Mouse (Mus musculus) liver, embryonic 14.5 days (tissue): ENCODE results near the gene Apaf1. TPM values are rescaled to one million over a fixed set of nuclear protein-coding genes. Genes with fewer than 3 reads are reported as not detected.

Source experiments
- ATAC-seq: fragments of 200-750 bp; cut with Nextera tagmentation; 2 replicates; pipeline ENCODE4 v1.8.0; 2017; ENCODE audit warnings: moderate number of reproducible peaks, mild to moderate bottlenecking, moderate library complexity; ENCODE audit not compliant: insufficient read depth
- DNase-seq, 3 experiments: peaks; one replicate each; pipeline ENCODE4 v3.0.0-alpha.2; 2012 to 2013; ENCODE audit warnings: low read depth in 3 of 3, low spot score in 3 of 3
- H3K27ac ChIP-seq: fragments of 300-500 bp; sonication (generic); 2 replicates; pipeline ENCODE4 v1.5.1; 2014; ENCODE audit warnings: moderate library complexity, mild to moderate bottlenecking, control low read depth, inconsistent platforms
- H3K27me3 ChIP-seq: fragments of 300-500 bp; sonication (generic); 2 replicates; pipeline ENCODE4 v1.6.1; 2014; ENCODE audit warnings: mild to moderate bottlenecking, low read length, moderate library complexity; ENCODE audit not compliant: control insufficient read depth, insufficient read depth
- H3K36me3 ChIP-seq: fragments of 300-500 bp; sonication (generic); replicated peaks from 2 replicates; pipeline ENCODE4 v1.6.1; 2014; ENCODE audit warnings: low read depth; ENCODE audit not compliant: control insufficient read depth, insufficient read depth
- H3K4me1 ChIP-seq, 2 experiments: fragments of 200-500 bp in 1 of 2; fragments of 300-500 bp in 1 of 2; sonication (generic) in 1 of 2; replicated peaks; 2 replicates each; pipeline ENCODE4 v1.6.1; 2012 to 2014; ENCODE audit warnings: antibody characterized with exemption in 1 of 2, inconsistent platforms in 1 of 2, low read length in 1 of 2; ENCODE audit not compliant: control insufficient read depth in 2 of 2, insufficient read depth in 2 of 2
- H3K4me2 ChIP-seq: fragments of 300-500 bp; sonication (generic); 2 replicates; pipeline ENCODE4 v1.6.1; 2014; ENCODE audit warnings: low read depth, mild to moderate bottlenecking, control low read depth, moderate library complexity
- H3K4me3 ChIP-seq, 2 experiments: fragments of 200-500 bp in 1 of 2; fragments of 300-500 bp in 1 of 2; sonication (generic) in 1 of 2; 2 replicates each; pipeline ENCODE4 v1.5.1; 2012 to 2014; ENCODE audit warnings: low read depth in 2 of 2, low read length in 2 of 2, mild to moderate bottlenecking in 2 of 2, control low read depth in 1 of 2, inconsistent platforms in 1 of 2, moderate library complexity in 1 of 2; ENCODE audit not compliant: insufficient read depth in 1 of 2
- H3K9ac ChIP-seq: fragments of 300-500 bp; sonication (generic); replicated peaks from 2 replicates; pipeline ENCODE4 v1.6.1; 2014; ENCODE audit warnings: mild to moderate bottlenecking, control low read depth, moderate library complexity
- H3K9me3 ChIP-seq: fragments of 300-500 bp; sonication (generic); 2 replicates; pipeline ENCODE4 v1.6.1; 2016; ENCODE audit warnings: low read length, mixed read lengths; ENCODE audit not compliant: control insufficient read depth
- CTCF ChIP-seq: IDR thresholded peaks from 2 replicates; pipeline ENCODE4 v1.5.1; 2016; ENCODE audit warnings: antibody characterized with exemption, low read depth, control low read depth
- EP300 ChIP-seq: IDR thresholded peaks from 2 replicates; pipeline ENCODE4 v1.6.1; 2016; ENCODE audit warnings: antibody characterized with exemption, low read depth
- WGBS: fragments of 180-500 bp; shearing (Covaris S2); extraction: QIAGEN DNeasy Blood & Tissue Kit; methylation state at CpG from one replicate; pipeline ENCODE4 v1.1.7; 2014; ENCODE audit not compliant: insufficient replicate concordance; 5-methylcytosine and 5-hydroxymethylcytosine counted together
- polyA plus RNA-seq, 2 experiments: library from polyadenylated mRNA; depleted of rRNA in 1 of 2; stranded (reverse) in 1 of 2; unstranded in 1 of 2; fragments of >200 nt; fragmentation: Nextera tagmentation in 1 of 2; extraction: Ambion mirVana in 1 of 2; gene quantifications; 2 replicates each; pipeline versions ENCODE4 v1.2.1 to v1.2.3; 2012 to 2014

Apaf1 gene
- polyA plus RNA-seq, 2 experiments, result 7.2 to 8.2 TPM

DNA sequence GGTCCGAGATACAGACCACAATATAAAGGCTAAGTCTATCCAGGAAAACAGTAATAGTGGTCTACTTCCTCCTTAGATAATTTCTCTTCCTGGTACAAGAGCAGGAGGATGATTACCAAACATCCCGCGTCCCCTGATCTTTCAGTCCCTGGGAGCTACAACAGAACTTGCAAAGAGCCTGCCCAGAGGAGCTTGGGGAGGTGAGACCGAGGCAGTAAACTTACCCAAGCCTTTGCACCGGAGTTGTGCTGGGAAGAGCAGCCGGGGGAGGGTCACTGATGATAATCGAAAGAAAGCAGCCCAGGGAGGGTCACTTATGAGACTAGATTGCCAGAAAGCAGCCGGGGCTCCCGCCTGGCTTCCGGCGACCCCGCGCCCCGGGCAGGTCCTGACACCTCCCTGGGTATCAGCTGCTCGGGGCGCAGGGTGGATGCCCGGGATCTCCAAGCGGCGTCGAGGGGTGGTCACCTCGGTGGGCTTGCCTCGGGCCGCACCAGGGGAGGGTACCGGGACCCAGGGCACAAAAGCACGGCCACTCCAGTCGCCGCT lies 537 bp downstream of the Apaf1 start:
- DNase-seq, result peak; percentile 34 to 44 (median 36)
- peak overlapping the region; percentile 67 for H3K27ac ChIP-seq
- peaks cover 11% of the 10 kb centered on the region; the same call in 1 of the 2 replicates for H3K36me3 ChIP-seq
- H3K9me3 ChIP-seq, result no peaks in the 10 kb centered on the region
- no peaks in the 10 kb centered on the region; a peak in 2 of 4 replicates for H3K4me1 ChIP-seq
- no peaks in the 10 kb centered on the region for H3K27me3 ChIP-seq
- H3K4me3 ChIP-seq, result peak overlapping the region; percentile 80 to 95
- no peak for TF ChIP-seq CTCF
- TF ChIP-seq EP300, result no peak
- under 1% methylated on average over 27 of the region's 27 CpGs for WGBS
- peak overlapping the region; percentile 94 for H3K9ac ChIP-seq
- ATAC-seq, result peak; percentile 31
- H3K4me2 ChIP-seq, result peak overlapping the region; percentile 85

DNA sequence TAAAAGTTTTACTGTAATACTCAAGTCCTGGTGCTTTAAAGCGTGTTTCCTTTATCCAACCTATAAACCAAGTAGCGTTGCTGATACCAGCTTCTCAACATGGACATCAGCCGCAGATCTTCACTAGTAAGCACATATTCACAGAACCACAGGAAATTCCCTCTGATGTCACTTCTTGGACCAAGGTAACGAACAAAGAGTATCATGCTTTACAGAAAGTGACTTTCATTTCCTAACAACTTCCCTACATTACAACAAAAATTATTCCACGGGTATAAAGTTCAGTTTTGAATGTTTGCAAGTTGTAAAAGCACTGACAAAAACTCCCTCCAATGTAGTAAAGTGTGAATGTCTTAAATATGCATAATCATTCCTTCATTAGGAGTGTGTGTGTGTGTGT lies 2.0 kb downstream of the Apaf1 start:
- DNase-seq (no peak), ATAC-seq (no peak)
- H3K4me2 ChIP-seq, result peak overlapping the region; percentile 85
- WGBS, result 65% methylated on average over 5 of the region's 5 CpGs
- H3K27ac ChIP-seq, result no peak overlapping the region
- H3K36me3 ChIP-seq, result peaks cover 11% of the 10 kb centered on the region; the same call in 1 of the 2 replicates
- no peak overlapping the region for H3K9ac ChIP-seq
- no peaks in the 10 kb centered on the region for H3K27me3 ChIP-seq
- no peaks in the 10 kb centered on the region for H3K9me3 ChIP-seq
- H3K4me1 ChIP-seq, result no peaks in the 10 kb centered on the region; a peak in 2 of 4 replicates
- TF ChIP-seq EP300 (no peak), CTCF (no peak)
- H3K4me3 ChIP-seq, result no peak overlapping the region

DNA sequence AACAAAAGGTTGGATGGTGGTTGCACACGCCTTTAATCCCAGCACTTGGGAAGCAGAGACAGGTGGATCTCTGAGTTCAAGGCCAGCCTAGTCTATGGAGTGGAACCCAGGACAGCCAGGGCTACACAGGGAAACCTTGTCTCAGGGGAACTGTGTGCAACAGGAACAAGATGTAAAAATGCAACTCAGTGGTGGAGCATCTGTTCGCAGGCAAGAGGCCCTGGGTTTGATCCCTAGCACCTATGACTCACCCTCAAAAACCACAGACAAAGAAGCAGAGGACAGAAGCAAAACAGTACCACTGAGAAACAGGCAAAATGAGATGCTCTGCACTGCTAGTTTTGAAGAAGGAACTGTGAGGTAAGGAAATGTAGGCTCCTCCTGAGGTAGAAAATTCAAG lies 5.9 kb downstream of the Apaf1 start:
- no peaks in the 10 kb centered on the region for H3K9me3 ChIP-seq
- 65% methylated on average over 2 of the region's 2 CpGs for WGBS
- no peak overlapping the region for H3K4me3 ChIP-seq
- ATAC-seq (no peak), DNase-seq (no peak)
- H3K4me1 ChIP-seq, result no peaks in the 10 kb centered on the region
- H3K36me3 ChIP-seq, result peaks cover 11% of the 10 kb centered on the region; the same call in 1 of the 2 replicates
- no peak overlapping the region for H3K9ac ChIP-seq
- H3K27me3 ChIP-seq, result no peaks in the 10 kb centered on the region
- H3K27ac ChIP-seq, result no peak overlapping the region
- H3K4me2 ChIP-seq, result no peak overlapping the region
- TF ChIP-seq EP300 (no peak), CTCF (no peak)

DNA sequence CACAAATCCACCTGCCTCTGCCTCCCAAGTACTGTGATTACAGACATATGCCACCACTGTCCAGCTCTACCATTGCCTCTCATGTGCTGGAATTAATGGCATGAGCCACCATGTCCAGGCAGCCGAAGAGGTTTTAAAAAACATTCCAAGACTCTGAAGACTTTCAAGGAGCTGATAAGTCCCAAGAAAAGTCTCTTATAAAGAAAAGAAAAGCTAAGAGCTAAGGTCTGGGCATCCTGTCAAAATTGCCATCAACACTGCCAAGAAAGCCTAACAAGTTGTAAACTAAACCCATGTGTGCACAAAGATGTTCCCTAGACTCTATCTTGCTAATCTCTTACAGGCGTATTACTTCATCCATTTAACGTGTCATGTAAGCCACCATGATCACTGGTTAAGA lies 9.2 kb downstream of the Apaf1 start:
- no peak overlapping the region for H3K9ac ChIP-seq
- H3K4me1 ChIP-seq, result no peaks in the 10 kb centered on the region
- no peak overlapping the region for H3K4me3 ChIP-seq
- no peak overlapping the region for H3K27ac ChIP-seq
- no peak overlapping the region for H3K4me2 ChIP-seq
- H3K9me3 ChIP-seq, result no peaks in the 10 kb centered on the region
- ATAC-seq (no peak), DNase-seq (no peak)
- TF ChIP-seq CTCF (no peak), EP300 (no peak)
- H3K36me3 ChIP-seq, result peaks cover 5% of the 10 kb centered on the region; the same call in 1 of the 2 replicates
- no peaks in the 10 kb centered on the region for H3K27me3 ChIP-seq
- 74% methylated on average over 3 of the region's 3 CpGs for WGBS

DNA sequence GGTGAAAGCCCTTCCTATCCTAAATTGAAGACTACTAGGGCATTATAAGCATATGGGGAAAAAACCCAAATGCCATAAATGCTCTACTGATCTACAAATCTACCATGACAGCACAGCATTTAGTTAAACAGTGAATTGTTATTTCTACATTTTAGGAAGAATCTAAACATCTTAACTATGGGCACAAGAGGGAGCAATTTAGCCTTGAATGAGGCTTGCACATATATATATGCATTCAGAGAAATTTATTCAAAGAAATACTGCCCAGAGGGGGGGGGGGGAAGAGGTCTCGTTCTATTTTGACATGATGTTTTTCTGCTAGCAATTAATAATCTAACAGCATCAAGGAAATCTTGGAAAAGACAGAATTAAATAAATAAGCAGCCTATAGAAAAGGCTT lies 10.8 kb downstream of the Apaf1 start:
- Histone ChIP-seq H3K36me3 (peaks cover 3% of the 10 kb centered on the region; the same call in 1 of the 2 replicates), H3K9ac (no peak overlapping the region), H3K27ac (no peak overlapping the region), H3K4me3 (no peak overlapping the region), H3K4me1 (no peaks in the 10 kb centered on the region), H3K9me3 (no peaks in the 10 kb centered on the region), H3K4me2 (no peak overlapping the region), H3K27me3 (no peaks in the 10 kb centered on the region)
- no peak for DNase-seq
- TF ChIP-seq EP300, result no peak
- WGBS, result 54% methylated on average over 1 of the region's 1 CpGs
- no peak for ATAC-seq
